Mouse (Mus musculus) lung, adult 2 months (tissue): ENCODE measurements around the gene Pex6.

Experiments used
- CTCF ChIP-seq: fragments of 200-500 bp; IDR thresholded peaks from 2 replicates; pipeline ENCODE4 v1.5.1; 2011; ENCODE audit warnings: mild to moderate bottlenecking, low read length, control low read depth; ENCODE audit not compliant: insufficient read depth
- POLR2A ChIP-seq: fragments of 200-500 bp; IDR thresholded peaks from 2 replicates; pipeline ENCODE4 v1.6.1; 2011; ENCODE audit warnings: low read depth, mild to moderate bottlenecking, control low read depth, low read length, borderline replicate concordance; ENCODE audit errors: extremely low read depth

GRCm38 (mm10) chr17:46713849-46714248 lies 2.6 kb downstream of the Pex6 start:
- TF ChIP-seq CTCF = no peak
- no peak for TF ChIP-seq POLR2A
